Mouse (Mus musculus): ENCODE results near the gene Acin1. TPM values are rescaled to one million over a fixed set of nuclear protein-coding genes. Genes with fewer than 3 reads are reported as not detected.

Gene Acin1
- polyA plus RNA-seq, 1 experiment from 2014 or later: 90.1 TPM

- 83% methylated on average over 2 of the region's 2 CpGs for WGBS
- no peak for TF ChIP-seq CTCF (IDR thresholded peaks at IDR 0.05; ENCODE audit: low read depth)
- Histone ChIP-seq H3K9me3 (replicated peaks; ENCODE audit: low read length) (no peaks in the 10 kb centered on the region), H3K36me3 (ENCODE audit: insufficient read depth, low read length) (peaks cover 49% of the 10 kb centered on the region), H3K27ac (no peak overlapping the region), H3K4me2 (ENCODE audit: low read length) (no peak overlapping the region), H3K27me3 (ENCODE audit: insufficient read depth, low read length) (no peaks in the 10 kb centered on the region), H3K9ac (ENCODE audit: low read depth, low read length) (no peak overlapping the region), H3K4me1 (replicated peaks; ENCODE audit: insufficient read depth, low read length) (no peaks in the 10 kb centered on the region; the same call in 1 of the 2 replicates), H3K4me3 (replicated peaks; ENCODE audit: low read depth, low read length) (no peak overlapping the region)
- no peak for ATAC-seq (replicated peaks; ENCODE audit: low FRiP score, low read depth)
- no peak for DNase-seq (ENCODE audit: low spot score)
Observed at GRCm38 (mm10) chr14:54643011-54643410, 43.7 kb downstream of the Acin1 start.

GRCm38 (mm10) chr14:54642224-54642944 is 44.3 kb downstream of the Acin1 start:
- no peak for ATAC-seq (replicated peaks; ENCODE audit: low FRiP score, low read depth)

GRCm38 (mm10) chr14:54641305-54641969 is 45.3 kb downstream of the Acin1 start, which contains the start of gene Cdh24:
Gene Cdh24 (minus strand): TSS chr14:54641364.
- TF ChIP-seq CTCF (IDR thresholded peaks at IDR 0.05; ENCODE audit: low read depth): peak; percentile 90
- H3K36me3 ChIP-seq (ENCODE audit: insufficient read depth, low read length): peaks cover 42% of the 10 kb centered on the region

More at GRCm38 (mm10) chr14:54642224-54642944, 44.3 kb downstream of the Acin1 start:
- no peak for DNase-seq (ENCODE audit: low spot score)
- Histone ChIP-seq H3K27me3 (ENCODE audit: insufficient read depth, low read length) (no peaks in the 10 kb centered on the region), H3K9me3 (replicated peaks; ENCODE audit: low read length) (no peaks in the 10 kb centered on the region), H3K27ac (no peak overlapping the region), H3K36me3 (ENCODE audit: insufficient read depth, low read length) (peaks cover 48% of the 10 kb centered on the region), H3K4me2 (ENCODE audit: low read length) (no peak overlapping the region), H3K4me3 (replicated peaks; ENCODE audit: low read depth, low read length) (no peak overlapping the region), H3K9ac (ENCODE audit: low read depth, low read length) (no peak overlapping the region), H3K4me1 (replicated peaks; ENCODE audit: insufficient read depth, low read length) (no peaks in the 10 kb centered on the region; the same call in 1 of the 2 replicates)
- 79% methylated on average over 25 of the region's 25 CpGs for WGBS
- no peak for TF ChIP-seq CTCF (IDR thresholded peaks at IDR 0.05; ENCODE audit: low read depth)

GRCm38 (mm10) chr14:54640946-54641304 is 45.8 kb downstream of the Acin1 start, which contains the start of gene Gm17606:
Gene Gm17606 (plus strand): TSS chr14:54640952.
- Histone ChIP-seq H3K9ac (ENCODE audit: low read depth, low read length) (peak within 1 kb of the TSS; percentile 78), H3K27me3 (ENCODE audit: insufficient read depth, low read length) (no peaks in the 10 kb centered on the region), H3K36me3 (ENCODE audit: insufficient read depth, low read length) (peaks cover 41% of the 10 kb centered on the region), H3K4me3 (replicated peaks; ENCODE audit: low read depth, low read length) (peak within 1 kb of the TSS; percentile 66), H3K4me2 (ENCODE audit: low read length) (peak within 1 kb of the TSS; percentile 99), H3K4me1 (replicated peaks; ENCODE audit: insufficient read depth, low read length) (no peaks in the 10 kb centered on the region; the same call in 1 of the 2 replicates), H3K27ac (peak within 1 kb of the TSS; percentile 60; the same call in 1 of the 2 replicates), H3K9me3 (replicated peaks; ENCODE audit: low read length) (no peaks in the 10 kb centered on the region)
- peak; percentile 22 for DNase-seq (ENCODE audit: low spot score)
- TF ChIP-seq CTCF (IDR thresholded peaks at IDR 0.05; ENCODE audit: low read depth): no peak
- 0% methylated on average over 18 of the region's 28 CpGs for WGBS
- ATAC-seq (replicated peaks; ENCODE audit: low FRiP score, low read depth): no peak

More at GRCm38 (mm10) chr14:54641305-54641969, 45.3 kb downstream of the Acin1 start, which contains the start of gene Cdh24:
- Histone ChIP-seq H3K4me3 (replicated peaks; ENCODE audit: low read depth, low read length) (peak within 1 kb of the TSS; percentile 66), H3K9me3 (replicated peaks; ENCODE audit: low read length) (no peaks in the 10 kb centered on the region), H3K4me1 (replicated peaks; ENCODE audit: insufficient read depth, low read length) (no peaks in the 10 kb centered on the region; the same call in 1 of the 2 replicates), H3K27me3 (ENCODE audit: insufficient read depth, low read length) (no peaks in the 10 kb centered on the region), H3K9ac (ENCODE audit: low read depth, low read length) (peak within 1 kb of the TSS; percentile 78), H3K4me2 (ENCODE audit: low read length) (peak within 1 kb of the TSS; percentile 99), H3K27ac (peak within 1 kb of the TSS; percentile 60; the same call in 1 of the 2 replicates)
- ATAC-seq (replicated peaks; ENCODE audit: low FRiP score, low read depth) (peak; percentile 89), DNase-seq (ENCODE audit: low spot score) (peak; percentile 92)
- WGBS: under 1% methylated on average over 51 of the region's 52 CpGs

GRCm38 (mm10) chr14:54640121-54640520 is 46.6 kb downstream of the Acin1 start:
- WGBS: 29% methylated on average over 4 of the region's 4 CpGs
- Histone ChIP-seq H3K9me3 (replicated peaks; ENCODE audit: low read length) (no peaks in the 10 kb centered on the region), H3K9ac (ENCODE audit: low read depth, low read length) (no peak overlapping the region), H3K36me3 (ENCODE audit: insufficient read depth, low read length) (peaks cover 33% of the 10 kb centered on the region), H3K4me2 (ENCODE audit: low read length) (peak overlapping the region; percentile 30), H3K4me3 (replicated peaks; ENCODE audit: low read depth, low read length) (0 out of 2 replicates have a peak overlapping the region, but pooled peaks have one; percentile 4), H3K27me3 (ENCODE audit: insufficient read depth, low read length) (no peaks in the 10 kb centered on the region), H3K4me1 (replicated peaks; ENCODE audit: insufficient read depth, low read length) (no peaks in the 10 kb centered on the region; the same call in 1 of the 2 replicates), H3K27ac (no peak overlapping the region)
- DNase-seq (ENCODE audit: low spot score) (no peak), ATAC-seq (replicated peaks; ENCODE audit: low FRiP score, low read depth) (no peak)
- no peak for TF ChIP-seq CTCF (IDR thresholded peaks at IDR 0.05; ENCODE audit: low read depth)

- H3K9ac ChIP-seq (ENCODE audit: low read depth, low read length): no peak overlapping the region
- TF ChIP-seq CTCF (IDR thresholded peaks at IDR 0.05; ENCODE audit: low read depth): peak; percentile 33; the same call in 1 of the 2 replicates
- 67% methylated on average over 5 of the region's 5 CpGs for WGBS
- no peaks in the 10 kb centered on the region; the same call in 1 of the 2 replicates for H3K4me1 ChIP-seq (replicated peaks; ENCODE audit: insufficient read depth, low read length)
- ATAC-seq (replicated peaks; ENCODE audit: low FRiP score, low read depth) (no peak), DNase-seq (ENCODE audit: low spot score) (no peak)
- H3K4me3 ChIP-seq (replicated peaks; ENCODE audit: low read depth, low read length): no peak overlapping the region
- H3K9me3 ChIP-seq (replicated peaks; ENCODE audit: low read length): no peaks in the 10 kb centered on the region
- peaks cover 16% of the 10 kb centered on the region for H3K36me3 ChIP-seq (ENCODE audit: insufficient read depth, low read length)
- H3K27me3 ChIP-seq (ENCODE audit: insufficient read depth, low read length): no peaks in the 10 kb centered on the region
- no peak overlapping the region for H3K4me2 ChIP-seq (ENCODE audit: low read length)
- H3K27ac ChIP-seq: no peak overlapping the region
Observed at GRCm38 (mm10) chr14:54638210-54638609, 48.5 kb downstream of the Acin1 start.
